Mouse (Mus musculus) ovary, postnatal 14 days (tissue): Measurements from ENCODE around the gene BC004004.
"Not testable (repeated sequence)": the region's sequence is repeated elsewhere in the genome, so short reads cannot be mapped to it uniquely, and the experiment has no call there.

Source experiments
- DNase-seq: peaks from one replicate; pipeline ENCODE4 v3.0.0; 2022; ENCODE audit warnings: low spot score

Gene BC004004

DNA sequence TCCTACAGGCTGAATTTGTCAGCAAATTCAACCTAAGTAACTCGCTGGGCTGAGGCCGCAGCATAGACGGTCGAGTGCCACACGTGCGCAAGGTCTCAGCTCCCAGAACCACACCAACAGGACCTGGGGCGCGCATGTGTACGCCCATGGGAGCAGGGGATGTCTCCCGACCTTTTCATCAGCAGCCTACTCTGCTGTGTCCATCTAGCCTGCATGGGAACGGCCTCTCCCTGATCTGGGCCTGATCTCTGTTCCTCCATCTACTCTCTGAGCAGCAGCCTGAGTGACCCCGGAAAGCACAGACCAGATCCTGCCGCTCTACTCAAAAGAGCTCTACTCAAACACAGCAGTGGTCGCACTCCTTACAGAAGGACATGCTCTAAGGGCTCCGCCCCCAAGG lies 8.1 kb upstream of the BC004004 start:
- DNase-seq = no peak

DNA sequence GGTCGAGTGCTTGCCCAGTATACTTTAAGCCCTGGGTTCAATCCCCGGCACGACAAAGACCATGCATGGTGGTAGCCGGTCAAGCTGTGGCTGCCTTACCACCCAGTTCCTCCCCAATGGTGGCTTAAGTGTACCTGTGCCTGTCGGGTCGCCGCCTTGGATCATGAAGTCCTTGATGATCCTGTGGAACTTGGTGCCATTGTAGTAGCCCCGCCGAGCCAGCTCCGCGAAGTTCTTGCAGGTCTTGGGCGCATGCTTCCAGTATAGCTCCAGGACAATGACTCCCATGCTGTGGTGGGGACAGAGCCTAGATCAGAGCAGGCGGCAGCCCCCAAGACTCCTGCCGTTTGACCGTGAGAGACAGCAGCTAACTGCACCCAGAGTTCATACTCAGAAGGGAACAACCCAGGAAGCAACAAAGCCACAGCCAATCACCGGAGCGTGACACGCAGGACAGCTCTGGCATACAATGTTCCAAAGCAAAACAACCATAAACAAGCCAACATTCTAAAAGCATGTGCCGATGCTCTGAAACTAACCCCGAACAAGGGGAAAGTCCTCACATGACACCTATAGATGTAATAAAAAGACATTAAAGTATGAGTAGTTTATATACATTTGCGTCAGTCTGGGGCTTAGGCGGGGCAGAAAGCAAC lies 6.9 kb upstream of the BC004004 start:
- DNase-seq = no peak

DNA sequence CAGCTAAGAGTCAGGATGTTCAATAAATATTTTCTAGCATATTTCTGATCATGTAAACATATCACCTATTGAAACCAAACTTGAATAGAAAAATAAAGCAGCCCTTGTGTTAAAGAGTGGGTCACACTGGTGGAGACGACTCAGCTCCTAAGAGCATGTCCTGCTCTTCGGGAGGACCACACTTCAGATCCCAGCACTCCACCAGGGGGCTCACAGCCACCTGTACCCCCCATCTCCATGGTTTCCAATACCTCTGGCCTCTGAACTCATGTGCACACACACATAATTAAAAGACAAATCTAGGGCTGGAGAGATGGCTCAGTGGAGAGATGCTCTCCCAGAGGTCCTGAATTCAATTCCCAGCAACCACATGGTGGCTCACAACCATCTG lies 6.3 kb upstream of the BC004004 start:
- no peak for DNase-seq

DNA sequence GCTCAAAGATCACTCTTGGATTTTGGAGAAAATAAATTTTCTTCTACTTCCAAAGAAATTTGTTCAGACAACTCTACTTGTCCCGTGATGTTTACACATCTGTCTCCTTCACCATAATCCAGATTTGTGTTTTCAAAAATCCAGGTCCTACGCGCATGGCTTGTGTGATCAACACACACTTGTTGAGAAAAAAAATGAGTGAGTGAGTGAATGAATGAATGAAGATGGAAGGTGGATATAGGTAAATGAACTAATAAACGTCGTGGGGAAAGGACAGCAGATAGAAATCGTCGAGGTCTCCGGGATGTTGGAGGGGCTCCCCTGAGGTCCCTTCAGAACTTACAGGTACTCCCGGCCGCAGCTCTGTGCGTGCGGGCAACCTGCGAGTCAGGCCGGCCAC lies 5.2 kb upstream of the BC004004 start:
- DNase-seq = no peak

DNA sequence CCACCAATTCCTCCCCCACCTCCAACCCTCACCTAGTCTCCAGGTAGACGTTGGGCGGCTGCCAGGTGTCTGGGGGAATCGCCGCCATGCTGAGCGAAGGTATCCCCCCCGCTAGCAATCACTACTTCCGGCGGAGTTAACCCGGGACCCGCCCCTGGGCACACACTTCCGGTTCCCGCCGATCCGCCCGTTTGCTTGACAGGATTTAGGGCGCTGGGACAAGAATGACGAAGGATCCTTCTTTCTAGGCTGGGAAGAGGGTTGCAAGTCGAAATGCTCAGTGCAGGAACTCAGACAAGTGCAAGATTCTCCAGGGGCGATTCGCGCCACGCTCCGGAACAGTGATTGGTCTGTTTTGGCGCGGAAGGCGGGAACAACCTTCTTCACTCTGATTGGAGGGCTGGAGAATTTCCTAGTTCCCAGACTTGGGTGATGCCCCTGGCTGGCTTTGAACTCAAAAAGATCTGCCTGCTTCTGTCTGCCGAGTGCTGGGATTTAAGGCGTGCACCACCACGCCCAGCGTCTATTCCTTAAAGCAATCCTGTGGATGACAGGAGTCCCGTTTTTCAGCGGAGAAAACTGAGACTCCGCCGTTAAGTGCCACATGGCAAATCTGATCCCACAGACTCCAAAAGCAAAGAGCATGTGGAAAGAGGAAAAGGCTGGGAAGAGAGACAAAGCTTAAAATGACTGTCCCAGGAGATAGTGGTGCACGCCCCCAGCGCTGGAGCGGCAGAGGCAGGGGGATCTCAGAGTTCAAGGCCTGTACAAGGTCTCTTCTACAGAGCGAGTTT lies 4.6 kb upstream of the BC004004 start, which contains the start of gene Ppil1:
Ppil1 (minus strand) TSS at position 347 of the 794 bp plus-strand sequence.
- DNase-seq = peak; percentile 77

DNA sequence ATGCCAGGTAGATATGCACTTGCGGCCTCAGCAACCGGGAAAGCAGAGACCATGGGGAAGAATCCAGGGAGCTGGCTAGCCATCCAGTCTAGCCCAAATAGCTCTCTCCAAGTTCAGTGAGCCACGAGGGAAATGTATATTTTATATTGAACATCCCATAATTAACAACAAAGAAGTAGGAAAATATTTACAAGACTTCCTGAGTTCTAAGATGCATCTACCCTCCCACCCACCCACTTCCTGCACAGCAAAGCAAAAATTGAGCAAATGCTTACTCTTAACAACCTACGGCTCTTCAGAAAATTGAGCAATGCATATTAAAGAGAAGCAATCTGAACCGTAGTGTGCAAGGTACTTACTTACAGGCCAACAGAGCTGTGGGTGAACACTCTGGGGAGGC lies 3.8 kb upstream of the BC004004 start:
- DNase-seq = no peak

DNA sequence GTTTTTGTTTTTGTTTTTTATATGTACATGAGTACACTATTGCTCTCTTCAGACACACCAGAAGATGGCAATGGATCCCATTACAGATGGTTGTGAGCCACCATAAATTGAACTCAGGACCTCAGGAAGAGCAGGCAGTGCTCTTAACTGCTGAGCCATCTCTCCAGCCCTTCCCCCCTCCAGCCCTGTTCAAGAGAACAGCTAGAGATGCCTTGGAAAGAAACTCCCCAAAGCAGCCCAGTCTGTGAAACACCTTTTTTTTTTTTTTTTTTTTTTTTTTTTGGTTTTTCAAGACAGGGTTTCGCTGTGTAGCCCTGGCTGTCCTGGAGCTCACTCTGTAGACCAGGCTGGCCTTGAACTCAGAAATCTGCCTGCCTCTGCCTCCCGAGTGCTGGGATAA lies 1.5 kb upstream of the BC004004 start:
- not testable (repeated sequence) for DNase-seq

DNA sequence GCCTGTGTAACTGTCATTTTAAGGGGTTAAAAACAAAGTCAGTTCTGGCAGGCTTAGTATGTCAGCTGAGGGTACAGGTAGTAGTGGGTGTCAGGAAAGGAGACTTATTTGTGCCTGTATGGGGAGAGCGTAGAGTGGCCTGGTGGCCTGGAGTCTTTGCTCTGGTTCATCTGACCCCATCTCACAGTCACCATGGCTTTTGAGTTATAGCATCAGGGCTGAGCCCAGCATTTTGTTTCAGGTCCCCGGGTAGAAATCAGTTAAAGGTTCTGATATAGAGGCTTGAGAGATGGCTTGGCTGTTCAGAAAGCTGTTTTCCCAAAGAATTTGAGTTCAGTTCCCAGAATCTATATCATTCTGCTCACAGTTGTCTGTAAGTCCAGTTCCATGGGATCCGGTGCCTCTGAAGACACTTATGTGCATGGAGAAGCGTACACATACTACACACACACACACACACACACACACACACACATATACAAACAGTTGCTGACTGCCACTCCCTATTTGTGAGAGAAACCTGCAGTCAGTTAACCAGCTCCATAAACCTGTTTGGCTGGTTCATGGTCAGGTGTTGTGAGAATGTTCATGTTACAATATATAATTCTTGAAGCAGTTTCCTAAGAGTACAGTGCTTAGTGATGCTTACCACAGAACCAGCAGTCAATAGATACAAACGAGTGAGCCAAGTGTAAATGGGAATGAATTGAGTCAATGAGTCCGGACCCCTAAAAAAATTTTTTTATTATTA lies 482 bp upstream of the BC004004 start:
- no peak for DNase-seq

DNA sequence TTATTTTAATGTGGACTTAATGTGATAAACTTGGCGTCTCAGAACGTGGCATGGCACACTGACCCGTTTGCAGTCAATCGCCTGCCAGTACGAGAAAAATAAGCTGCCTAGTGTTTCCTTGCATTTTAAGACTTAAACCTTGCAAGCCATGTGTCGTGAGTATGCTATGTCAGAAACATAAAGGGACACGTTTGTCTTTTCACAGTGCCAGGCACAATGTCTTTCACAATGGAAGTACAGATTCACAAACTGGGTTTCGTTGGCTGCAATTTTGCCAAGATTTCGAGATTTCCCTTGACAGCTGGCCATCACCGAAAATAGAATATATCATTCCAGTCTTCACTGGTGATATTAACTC lies 740 bp downstream of the BC004004 start:
- DNase-seq = no peak

DNA sequence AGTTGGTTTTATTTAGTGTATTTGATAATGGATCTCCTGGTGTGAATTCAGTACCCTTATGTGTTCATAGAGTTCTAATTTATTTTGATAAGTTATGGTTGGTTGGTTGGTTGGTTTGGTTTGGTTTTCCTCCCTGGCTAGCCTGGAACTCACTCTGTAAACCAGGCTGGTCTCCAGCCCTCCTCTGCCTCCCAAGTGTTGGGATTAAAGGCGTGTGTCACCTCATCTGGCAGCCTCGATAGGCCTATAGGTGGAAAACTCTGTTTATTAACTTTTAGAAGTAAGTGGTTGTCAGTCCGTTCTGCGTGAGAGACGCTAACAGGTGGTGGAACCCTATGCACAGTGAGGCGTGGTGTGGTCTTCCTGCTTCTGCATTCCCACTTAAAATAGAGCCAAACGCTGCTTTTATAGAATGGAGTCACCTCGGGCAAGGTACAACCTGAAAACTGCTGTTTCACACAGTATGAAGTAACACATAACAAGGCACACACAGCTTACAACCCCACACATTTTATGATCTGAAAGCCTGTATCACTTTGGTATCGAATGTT lies 1.6 kb downstream of the BC004004 start:
- DNase-seq = no peak

DNA sequence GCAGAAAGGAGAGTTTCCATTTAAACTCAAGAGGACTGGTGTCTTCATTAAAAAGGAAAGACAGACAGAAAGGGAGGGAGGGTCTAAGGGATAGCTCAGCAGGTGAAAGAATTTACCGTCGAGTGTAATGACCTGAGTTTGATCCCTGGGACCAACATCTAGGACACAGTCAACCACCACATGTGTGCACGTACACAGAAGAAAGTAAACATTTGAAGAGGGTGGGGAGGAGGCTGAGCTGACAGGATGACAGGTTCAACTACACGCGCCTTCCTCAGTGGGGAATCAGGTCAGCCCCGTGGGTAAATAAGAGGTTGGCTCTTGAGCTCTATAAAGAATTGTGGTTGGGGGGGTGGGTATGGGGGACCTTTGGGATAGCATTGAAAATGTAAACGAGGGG lies 4.6 kb downstream of the BC004004 start:
- DNase-seq = no peak

DNA sequence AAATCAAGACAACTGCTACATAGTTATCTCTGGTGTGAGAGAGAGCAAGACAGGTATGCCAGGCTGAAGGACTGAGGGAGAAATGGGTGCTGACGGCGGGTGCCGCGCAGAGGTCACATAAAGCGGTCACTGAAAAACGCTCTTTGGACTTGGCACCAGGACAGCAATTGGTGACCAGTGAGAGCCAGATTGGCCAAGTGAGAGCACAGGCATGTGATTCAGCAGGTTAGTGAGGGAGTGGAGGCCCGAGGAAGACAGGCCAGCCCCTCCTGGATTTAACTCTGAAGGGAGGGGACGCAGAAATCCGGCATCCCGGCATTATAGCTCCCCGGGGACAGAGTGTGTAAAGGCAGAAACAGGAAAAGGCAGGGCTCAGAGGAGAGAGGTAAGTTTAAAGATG lies 5.3 kb downstream of the BC004004 start:
- DNase-seq = no peak

DNA sequence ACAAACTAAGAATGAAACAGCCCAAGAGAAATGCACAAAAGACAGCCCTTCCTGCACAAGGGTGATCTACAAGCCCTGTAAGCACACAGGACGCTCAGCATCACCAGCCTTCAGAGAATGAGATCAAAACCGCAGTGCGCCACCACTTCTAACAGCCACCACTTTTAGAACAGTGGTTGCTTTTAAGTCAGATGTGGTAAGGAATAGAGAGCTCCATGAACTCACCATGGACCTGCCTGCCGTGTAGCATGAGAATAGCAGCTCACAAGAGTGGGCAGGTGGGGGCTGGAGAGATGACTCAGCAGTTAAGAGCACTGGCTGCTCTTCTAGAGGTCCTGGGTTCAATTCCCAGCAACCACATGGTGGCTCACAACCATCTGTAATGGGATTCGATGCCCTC lies 11.8 kb downstream of the BC004004 start:
- no peak for DNase-seq

DNA sequence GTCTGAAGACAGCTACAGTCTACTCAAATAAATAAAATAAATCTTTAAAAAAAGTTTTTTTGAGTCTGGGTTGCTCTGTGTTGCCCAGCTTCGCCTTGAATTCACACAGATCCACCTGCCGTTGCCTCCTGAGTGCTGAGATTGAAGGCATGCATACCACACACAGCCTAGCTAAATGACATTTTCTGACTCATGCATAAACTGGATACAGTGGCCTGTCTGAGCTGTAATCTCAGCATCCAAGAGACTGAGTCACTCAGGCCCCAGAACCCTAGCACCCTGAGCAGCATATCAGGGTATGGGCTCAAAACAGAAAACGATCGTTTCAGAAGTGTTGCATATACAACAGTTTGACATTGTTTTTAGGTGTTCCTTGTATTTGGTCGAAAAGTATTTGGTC lies 13.0 kb downstream of the BC004004 start:
- no peak for DNase-seq

DNA sequence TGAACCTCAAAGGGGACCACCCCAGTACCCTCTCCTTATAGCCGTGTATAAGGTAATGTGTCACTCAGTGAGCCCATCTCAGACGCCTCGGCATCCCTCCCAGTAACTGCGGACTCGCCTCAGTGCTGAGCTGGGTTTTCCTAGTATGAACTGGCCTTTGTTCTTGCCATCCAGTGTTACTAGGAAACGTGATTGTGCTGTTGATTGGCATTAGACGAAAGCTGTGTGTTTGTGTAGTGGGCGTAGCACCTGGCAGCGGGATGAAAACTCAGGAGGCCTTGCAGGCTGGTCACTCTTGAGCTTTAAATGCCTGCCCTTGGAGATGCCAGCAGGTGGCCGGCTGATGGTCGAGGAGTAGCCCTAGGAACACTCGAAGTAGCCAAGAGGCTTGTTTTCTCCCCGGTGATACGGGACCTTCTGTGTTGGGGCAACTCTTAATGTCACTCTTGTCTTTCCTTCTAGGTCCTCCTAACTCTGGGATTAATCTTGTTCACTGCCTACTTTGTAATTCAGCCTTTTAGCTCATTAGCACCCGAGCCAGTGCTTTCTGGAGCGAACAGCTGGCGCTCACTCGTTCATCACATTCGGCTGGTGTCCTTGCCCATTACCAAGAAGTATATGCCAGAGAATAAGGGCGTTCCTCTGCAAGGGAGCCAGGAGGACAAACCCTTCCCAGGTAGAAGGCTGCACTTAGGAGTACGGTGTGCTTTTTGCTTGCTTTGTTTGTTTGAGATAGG lies 13.8 kb downstream of the BC004004 start:
- DNase-seq = no peak

DNA sequence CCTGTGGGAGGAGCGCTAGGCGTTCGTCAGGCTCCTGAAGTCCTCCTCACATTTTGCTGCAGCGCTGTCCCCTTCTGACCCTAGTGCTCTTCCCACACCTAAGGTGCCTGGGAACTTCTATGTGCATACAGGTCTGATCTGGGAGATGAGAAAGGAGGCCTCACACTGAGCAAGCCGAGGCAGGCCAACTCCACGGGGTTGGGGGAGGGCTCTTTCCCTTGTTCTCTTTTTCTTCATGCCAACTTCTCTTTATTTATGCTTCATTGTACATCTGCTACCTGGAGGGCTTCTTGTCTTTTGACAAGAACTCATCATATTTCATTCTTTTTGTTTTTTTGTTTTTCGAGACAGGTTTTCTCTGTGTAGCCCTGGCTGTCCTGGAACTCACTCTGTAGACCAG lies 23.2 kb downstream of the BC004004 start:
- no peak for DNase-seq

DNA sequence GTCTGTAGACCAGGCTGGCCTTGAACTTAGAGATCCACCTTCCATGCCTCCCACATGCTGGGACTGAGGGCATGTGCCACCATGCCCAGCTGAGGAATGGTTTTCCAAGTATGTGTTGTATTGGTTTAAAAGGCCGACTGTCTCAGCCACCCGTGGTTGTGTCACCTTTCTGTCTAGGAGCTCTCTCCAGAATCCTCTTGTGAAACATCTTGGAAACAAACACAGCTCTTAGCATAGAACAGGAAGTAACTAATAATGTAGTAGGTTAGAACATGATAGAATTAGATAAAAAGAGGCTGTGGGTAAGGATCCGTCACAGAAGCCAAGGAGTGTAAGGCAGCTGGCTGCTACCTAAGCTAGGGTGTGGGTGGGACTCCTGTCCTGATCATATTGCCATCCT lies 24.4 kb downstream of the BC004004 start:
- no peak for DNase-seq

DNA sequence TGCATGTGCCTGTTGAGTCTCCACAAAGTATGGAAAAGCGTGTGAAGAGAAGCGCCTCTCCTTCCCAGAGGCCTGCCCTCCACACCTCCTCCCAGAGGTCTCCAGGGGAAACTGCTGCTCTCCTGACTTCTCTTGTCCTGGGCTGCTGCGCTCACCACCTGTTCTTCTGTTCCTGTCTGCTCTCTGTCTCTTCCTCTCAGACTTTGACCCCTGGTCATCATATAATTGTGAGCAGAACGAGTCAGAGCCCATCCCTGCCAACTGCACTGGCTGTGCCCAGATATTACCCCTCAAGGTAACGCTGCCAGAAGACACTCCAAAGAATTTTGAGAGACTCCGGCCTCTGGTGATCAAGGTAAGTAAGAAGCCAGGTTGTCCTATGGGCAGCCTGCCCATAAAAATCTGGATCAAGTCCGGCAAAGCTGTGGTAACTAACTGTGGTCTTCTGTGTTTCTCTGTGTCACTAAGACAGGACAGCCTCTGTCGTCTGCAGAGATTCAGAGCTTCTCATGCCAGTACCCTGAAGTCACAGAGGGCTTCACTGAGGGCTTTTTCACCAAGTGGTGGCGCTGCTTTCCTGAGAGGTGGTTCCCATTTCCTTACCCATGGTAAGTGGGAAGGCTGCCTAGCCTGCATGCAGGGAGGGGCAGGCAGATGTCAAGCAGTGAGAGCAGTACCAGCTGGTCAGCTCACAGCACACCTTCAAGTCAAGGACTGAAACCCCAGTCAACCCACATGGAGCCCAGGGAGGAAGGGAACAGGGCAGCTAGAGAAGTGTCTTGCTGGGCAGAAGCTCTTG lies 25.4 kb downstream of the BC004004 start:
- DNase-seq = no peak

DNA sequence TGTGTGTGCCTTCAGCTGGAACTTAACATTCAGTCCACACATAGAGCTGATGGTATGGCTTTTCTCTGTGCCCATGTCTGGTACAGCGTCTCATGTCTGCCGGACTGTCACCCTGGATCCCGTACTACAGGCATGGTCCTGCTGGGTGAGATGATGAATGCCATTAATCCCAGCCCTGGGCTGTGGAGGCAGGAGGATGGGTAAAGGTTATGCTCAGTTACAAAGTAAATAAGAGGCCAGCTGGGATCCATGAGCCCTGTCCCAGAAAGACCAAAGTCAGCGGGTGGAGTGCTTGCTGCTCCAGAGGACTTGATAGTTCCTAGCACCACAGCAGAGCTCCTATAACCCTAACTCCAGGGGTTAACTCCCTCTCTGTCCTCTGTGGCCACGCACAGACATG lies 27.2 kb downstream of the BC004004 start:
- DNase-seq = no peak

DNA sequence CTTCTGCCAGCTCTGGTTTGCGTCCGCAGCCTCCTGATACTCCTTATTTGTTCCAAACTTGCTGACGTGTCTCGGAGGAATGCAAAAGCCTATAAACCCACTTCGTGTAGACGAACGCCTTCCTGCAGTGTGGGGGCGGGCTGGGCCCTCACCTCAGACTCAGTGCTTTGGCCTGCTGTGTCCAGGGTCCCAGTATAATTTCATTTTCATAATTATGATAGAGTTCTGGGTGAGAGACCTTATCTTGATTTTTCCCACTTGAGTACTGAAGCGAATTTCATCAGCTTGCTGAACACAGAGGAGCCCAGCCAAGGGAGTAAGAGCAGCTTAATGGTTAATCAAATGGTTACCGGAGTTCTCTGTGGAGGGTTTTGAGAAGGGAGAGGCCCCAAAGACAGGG lies 28.7 kb downstream of the BC004004 start:
- no peak for DNase-seq

DNA sequence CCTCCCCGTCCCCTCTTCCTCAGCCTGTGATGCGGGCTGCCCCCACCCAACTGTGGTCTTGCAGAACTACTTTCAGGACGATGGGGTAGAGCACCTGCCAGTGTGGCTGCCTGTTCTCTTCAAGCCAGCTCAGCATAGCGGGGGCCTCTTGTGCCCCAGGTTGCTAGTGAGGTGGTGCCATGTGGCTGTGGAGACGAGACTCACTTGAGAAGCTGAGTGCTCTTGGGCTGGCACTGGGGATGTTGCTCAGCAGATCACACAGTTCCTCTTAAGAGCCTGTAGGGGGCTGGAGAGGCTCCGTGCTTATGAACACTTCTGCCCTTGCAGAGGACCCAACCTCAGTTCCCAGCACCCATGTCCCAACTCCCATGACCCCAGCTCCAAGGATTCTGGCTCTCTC lies 29.2 kb downstream of the BC004004 start:
- no peak for DNase-seq
